Mouse (Mus musculus) heart, postnatal 0 days (tissue): Measurements from ENCODE around the gene Gnl2.

Experiments used
- CTCF ChIP-seq: IDR thresholded peaks from 2 replicates; pipeline ENCODE4 v1.5.1; 2016; ENCODE audit warnings: antibody characterized with exemption, control low read depth, low read depth
- EP300 ChIP-seq: IDR thresholded peaks from 2 replicates; pipeline ENCODE4 v1.6.1; 2016; ENCODE audit warnings: antibody characterized with exemption, low read depth

DNA sequence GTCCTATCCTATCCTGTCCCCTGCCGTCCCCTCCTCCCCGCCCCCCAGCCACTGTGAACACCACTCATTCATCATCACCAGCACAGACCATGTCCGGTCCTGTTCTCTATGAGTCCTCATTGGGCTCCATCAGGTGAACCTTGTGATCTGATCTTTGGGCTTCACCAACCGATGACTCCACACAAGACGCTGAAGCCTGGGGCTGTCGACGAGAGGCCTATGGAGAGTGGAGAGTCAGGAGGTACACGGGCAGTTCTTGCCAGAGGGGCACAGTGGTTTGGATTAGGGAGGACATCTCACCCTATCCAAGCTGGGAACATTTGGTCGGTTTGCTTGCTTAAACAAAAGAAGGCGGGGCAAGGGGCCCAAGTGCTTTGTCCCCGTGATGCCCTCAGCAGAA is 46.2 kb upstream of the Gnl2 start:
- TF ChIP-seq CTCF: no peak
- no peak for TF ChIP-seq EP300
